ENCODE assay signal across 9 mouse cellular contexts in genomic region chr15:62056401-62056800, GRCm38 (mm10).
A peak's percentile ranks its signal among the peaks of the same experiment; 100 is the strongest.
DNase-seq lines count a peak whose midpoint lies in the region; TF ChIP-seq lines count a peak whose summit lies in the region.
"Had no signal": no experiment of that assay in that cellular context is flagged by ENCODE, and none has a peak within 500 bp of the region (broad histone marks: within the 10 kb centered on the region; RNA-seq: fewer than 3 reads in every experiment).

No protein-coding gene starts in this region.

- TF ChIP-seq POLR2A in kidney, adult 2 months (IDR thresholded peaks at IDR 0.05; ENCODE audit: low read depth, low read length) = no peak

- DNase-seq in kidney, adult 2 months = peak; percentile 19
- DNase-seq in kidney, postnatal 36 days = no peak
- peak; percentile 71 for DNase-seq in adipocyte (ENCODE audit: low spot score)
- DNase-seq in lung, postnatal 10 days = peak; percentile 25
- no peak for DNase-seq in hindbrain, embryonic 10.5 days (ENCODE audit: low spot score)
- DNase-seq in B cell, adult 2 months = no peak
- DNase-seq: kidney, adult 9 months; thymus, postnatal 4 days had no signal

- H3K9me3 ChIP-seq in hindbrain, embryonic 10.5 days = no peaks in the 10 kb centered on the region

- H3K4me3 ChIP-seq in kidney, adult 2 months (ENCODE audit: insufficient read depth, low read depth, low read length) = no peak overlapping the region
- H3K4me3 ChIP-seq in brown adipose tissue, adult 24 weeks (ENCODE audit: insufficient read depth, low read depth, low read length) = no peak overlapping the region
- no peak overlapping the region for H3K4me3 ChIP-seq in hindbrain, embryonic 10.5 days

- H3K4me1 ChIP-seq in kidney, adult 2 months (ENCODE audit: control insufficient read depth, insufficient read depth, low read length) = no peaks in the 10 kb centered on the region
- H3K4me1 ChIP-seq in brown adipose tissue, adult 24 weeks (ENCODE audit: control insufficient read depth, insufficient read depth, insufficient read length, low read length) = peaks cover 24% of the 10 kb centered on the region
- 0 out of 2 replicates have a peak, but pooled peaks cover 7% of the 10 kb centered on the region for H3K4me1 ChIP-seq in hindbrain, embryonic 10.5 days (replicated peaks)

- H3K27me3 ChIP-seq in kidney, adult 2 months (replicated peaks; ENCODE audit: control insufficient read depth, insufficient read depth, low read length) = no peaks in the 10 kb centered on the region
- H3K27me3 ChIP-seq in hindbrain, embryonic 10.5 days (ENCODE audit: insufficient read depth, poor library complexity, severe bottlenecking) = no peaks in the 10 kb centered on the region

- no peak for TF ChIP-seq CTCF in kidney, adult 2 months (conservative IDR thresholded peaks at IDR 0.05; ENCODE audit: insufficient read depth, insufficient read length, low read depth, low read length)

- no peaks in the 10 kb centered on the region for H3K36me3 ChIP-seq in kidney, adult 2 months (ENCODE audit: control insufficient read depth, insufficient read depth, low read length)
- H3K36me3 ChIP-seq in hindbrain, embryonic 10.5 days = no peaks in the 10 kb centered on the region

- 64% methylated on average over 3 of the region's 3 CpGs for WGBS in kidney, adult 2 months
- WGBS in hindbrain, embryonic 10.5 days = 82% methylated on average over 3 of the region's 3 CpGs

- H3K27ac ChIP-seq in kidney, adult 2 months (ENCODE audit: insufficient read depth, low read depth, low read length) = no peak overlapping the region
- peak overlapping the region; percentile 92 for H3K27ac ChIP-seq in brown adipose tissue, adult 24 weeks (replicated peaks; ENCODE audit: low read depth, low read length)
- no peak overlapping the region for H3K27ac ChIP-seq in hindbrain, embryonic 10.5 days

Comparison
In these comparisons a context has a peak if more than half of its experiments do, and no peak if none do; other contexts are left out.
1. DNase-seq: peak in kidney, adult 2 months (single experiment), adipocyte (single experiment) and lung, postnatal 10 days (single experiment); none in kidney, postnatal 36 days (0 of 2), hindbrain, embryonic 10.5 days (single experiment) and B cell, adult 2 months (0 of 2).